Mouse (Mus musculus): Measurements from ENCODE around the gene Cab39. TPM values are rescaled to one million over a fixed set of nuclear protein-coding genes. Genes with fewer than 3 reads are reported as not detected.

Cab39 gene
- polyA plus RNA-seq, 1 experiment from 2014 or later = 11.4 TPM

DNA sequence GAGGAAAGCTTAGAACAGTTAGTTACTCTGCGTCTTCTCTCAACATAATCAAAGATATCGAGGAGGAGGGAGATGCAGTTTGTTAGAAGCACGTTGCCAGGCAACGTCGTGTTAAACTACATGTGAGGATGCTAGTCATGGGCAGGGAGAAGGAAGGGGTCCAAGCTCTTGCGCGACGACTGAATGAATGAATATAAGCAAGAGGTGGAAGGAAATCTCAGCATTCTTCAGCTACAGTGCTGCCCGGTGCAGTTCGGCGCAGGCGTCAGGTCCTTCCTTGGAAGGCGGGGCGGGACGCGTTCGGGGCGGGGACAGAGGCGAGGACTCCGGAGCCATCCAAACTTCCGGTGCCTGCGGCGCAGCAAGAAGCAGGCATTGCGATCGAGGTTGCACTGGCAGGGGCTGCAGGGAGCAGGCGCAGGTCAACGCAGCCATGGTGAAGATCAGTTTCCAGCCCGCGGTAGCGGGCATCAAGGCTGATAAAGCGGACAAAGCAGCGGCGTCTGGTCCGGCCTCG is 101.0 kb downstream of the Cab39 start, which contains the start of gene Itm2c:
Gene Itm2c (plus strand): TSS at position 51 of the 517 bp plus-strand sequence.
- ATAC-seq (ENCODE audit: low read depth) (peak; percentile 62), DNase-seq (peak; percentile 64)
- Histone ChIP-seq H3K4me2 (peak within 1 kb of the TSS; percentile 91), H3K27ac (peak within 1 kb of the TSS; percentile 55), H3K4me3 (replicated peaks) (peak within 1 kb of the TSS; percentile 76), H3K9me3 (replicated peaks) (no peaks in the 10 kb centered on the region), H3K27me3 (no peaks in the 10 kb centered on the region), H3K4me1 (replicated peaks) (peaks cover 51% of the 10 kb centered on the region), H3K36me3 (no peaks in the 10 kb centered on the region), H3K9ac (peak within 1 kb of the TSS; percentile 75)
- 2% methylated on average over 35 of the region's 35 CpGs for WGBS (ENCODE audit: insufficient replicate concordance)

DNA sequence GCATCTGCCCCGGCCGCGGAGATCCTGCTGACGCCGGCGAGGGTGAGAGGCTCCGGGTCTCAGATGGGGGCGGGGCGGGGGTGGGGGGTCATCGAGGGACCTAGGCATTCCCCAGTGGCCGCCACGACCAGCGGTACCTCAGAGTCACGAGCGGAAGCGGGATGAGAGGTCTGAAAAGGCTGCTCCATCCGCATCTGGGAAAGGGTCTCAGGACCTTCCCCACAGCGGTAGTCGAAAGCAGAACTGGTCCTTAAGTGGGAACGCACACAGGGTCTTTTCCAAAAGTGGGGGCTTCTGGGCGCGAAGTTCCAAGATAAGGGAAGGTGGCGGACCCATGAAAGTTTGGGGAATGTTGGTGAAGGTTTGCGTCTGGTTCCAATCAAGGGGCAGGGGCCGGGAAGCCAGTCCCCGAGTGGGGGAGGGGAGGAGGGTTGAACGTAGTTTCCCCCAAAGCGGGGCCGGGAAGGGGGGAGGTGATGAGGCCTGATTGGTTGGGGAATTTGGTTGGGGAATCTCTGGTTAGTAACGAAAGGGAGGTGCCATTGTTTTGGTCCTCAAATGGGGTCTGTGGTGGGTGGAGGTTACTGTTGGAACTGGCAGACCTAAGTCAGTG is 101.6 kb downstream of the Cab39 start:
- Histone ChIP-seq H3K4me2 (peak overlapping the region; percentile 91), H3K9me3 (replicated peaks) (no peaks in the 10 kb centered on the region), H3K27ac (peak overlapping the region; percentile 55), H3K4me1 (replicated peaks) (peaks cover 56% of the 10 kb centered on the region), H3K4me3 (replicated peaks) (peak overlapping the region; percentile 76), H3K27me3 (no peaks in the 10 kb centered on the region), H3K36me3 (no peaks in the 10 kb centered on the region), H3K9ac (peak overlapping the region; percentile 75)
- peak; percentile 5 for DNase-seq
- no peak for ATAC-seq (ENCODE audit: low read depth)
- 0% methylated on average over 30 of the region's 30 CpGs for WGBS (ENCODE audit: insufficient replicate concordance)

DNA sequence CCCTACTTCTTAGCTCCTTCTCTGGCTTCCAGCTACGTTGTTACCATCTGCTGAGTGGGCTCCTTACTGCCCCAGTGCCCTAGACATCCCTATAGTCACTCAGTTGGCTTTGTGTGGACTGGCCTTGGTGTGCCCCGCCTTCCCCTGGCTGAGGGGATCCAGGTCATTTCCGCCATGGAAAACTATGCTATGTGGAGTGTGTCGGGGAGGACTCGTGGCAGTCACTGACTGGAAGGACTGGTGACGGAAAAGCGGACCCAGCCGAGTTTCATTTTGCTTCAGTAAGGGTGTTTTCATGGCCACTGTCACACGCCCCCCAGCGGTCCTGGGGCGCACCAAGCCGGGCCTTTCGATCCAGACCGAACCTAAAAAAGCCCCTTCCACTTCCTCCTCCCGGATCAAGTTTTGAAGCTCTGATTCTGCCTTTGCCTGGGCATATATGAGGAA is 102.2 kb downstream of the Cab39 start:
- no peaks in the 10 kb centered on the region for H3K9me3 ChIP-seq (replicated peaks)
- H3K4me1 ChIP-seq (replicated peaks) = peaks cover 62% of the 10 kb centered on the region
- H3K27me3 ChIP-seq = no peaks in the 10 kb centered on the region

DNA sequence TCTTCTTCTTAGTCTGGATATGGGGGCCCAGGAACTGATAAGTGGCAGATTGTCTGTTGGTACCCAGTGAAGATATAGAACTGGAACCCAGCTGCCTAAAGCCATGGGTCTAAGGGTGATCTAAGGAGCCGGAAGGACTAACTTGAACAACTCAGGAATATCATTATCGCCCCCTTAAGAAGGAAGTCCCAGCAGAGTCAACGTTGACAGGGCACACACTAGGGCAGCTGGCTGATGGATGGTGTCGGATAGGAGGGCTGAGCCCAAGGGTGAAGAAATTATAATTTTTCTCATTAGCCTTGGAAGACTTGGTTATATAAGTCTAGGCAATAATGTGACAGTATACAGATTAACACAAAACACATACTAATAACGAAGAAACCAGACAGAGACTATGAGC is 102.9 kb downstream of the Cab39 start:
- Histone ChIP-seq H3K27ac (peak overlapping the region; percentile 55; the same call in 1 of the 2 replicates), H3K9ac (peak overlapping the region; percentile 75), H3K9me3 (replicated peaks) (no peaks in the 10 kb centered on the region), H3K27me3 (no peaks in the 10 kb centered on the region), H3K4me3 (replicated peaks) (peak overlapping the region; percentile 76), H3K36me3 (no peaks in the 10 kb centered on the region), H3K4me2 (peak overlapping the region; percentile 91), H3K4me1 (replicated peaks) (peaks cover 69% of the 10 kb centered on the region)
- DNase-seq (no peak), ATAC-seq (ENCODE audit: low read depth) (no peak)
- WGBS (ENCODE audit: insufficient replicate concordance) = 68% methylated on average over 5 of the region's 5 CpGs

More for the DNA sequence above, 102.2 kb downstream of the Cab39 start:
- H3K36me3 ChIP-seq = no peaks in the 10 kb centered on the region
- DNase-seq (peak; percentile 42), ATAC-seq (ENCODE audit: low read depth) (peak; percentile 60)
- H3K4me2 ChIP-seq = peak overlapping the region; percentile 91
- 2% methylated on average over 15 of the region's 15 CpGs for WGBS (ENCODE audit: insufficient replicate concordance)
- H3K27ac ChIP-seq = peak overlapping the region; percentile 55
- peak overlapping the region; percentile 75 for H3K9ac ChIP-seq
- peak overlapping the region; percentile 76 for H3K4me3 ChIP-seq (replicated peaks)

DNA sequence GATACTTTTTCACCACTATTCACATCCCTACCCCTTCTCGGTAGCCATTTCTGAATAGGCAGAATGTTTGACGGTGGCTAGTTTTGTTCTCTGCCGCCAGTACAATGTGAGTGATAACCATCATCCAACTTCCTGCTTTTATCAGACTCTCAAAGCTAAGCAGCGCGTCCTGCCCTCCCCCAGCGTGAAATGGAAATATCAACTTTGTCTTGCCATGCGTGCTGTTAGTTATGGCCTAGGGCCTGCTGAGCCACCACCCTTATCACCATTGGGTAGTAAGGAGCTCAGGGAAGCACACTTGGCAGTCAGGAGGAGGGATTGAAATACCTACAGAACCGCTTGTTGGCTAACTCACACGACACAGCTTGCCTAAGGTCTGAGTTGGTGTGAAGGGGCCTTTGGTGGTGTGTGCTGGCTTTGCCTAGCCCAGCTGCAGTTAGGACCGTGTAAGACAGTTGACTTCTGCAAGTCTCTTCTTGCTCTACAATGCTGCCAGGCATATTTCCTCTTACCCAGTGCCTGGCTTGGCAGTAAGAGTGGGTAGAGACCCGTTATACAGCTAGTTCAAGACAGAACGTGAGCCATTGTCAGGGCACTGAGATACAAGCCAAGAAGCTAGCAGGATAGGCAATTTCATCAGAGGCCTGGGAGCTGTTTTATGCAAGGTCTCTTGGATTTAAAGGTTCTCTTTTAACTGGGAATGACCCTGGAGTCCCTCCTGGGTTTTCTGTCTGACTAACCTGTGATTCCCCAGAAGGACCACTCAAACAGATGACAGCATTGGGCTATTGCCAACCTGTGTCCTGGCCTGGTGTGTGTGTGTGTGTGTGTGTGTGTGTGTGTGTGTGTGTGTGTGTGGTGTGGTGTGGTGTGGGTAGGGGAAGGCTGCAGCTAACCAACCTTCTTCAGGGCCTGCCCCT is 103.8 kb downstream of the Cab39 start:
- WGBS (ENCODE audit: insufficient replicate concordance) = 32% methylated on average over 12 of the region's 12 CpGs
- no peaks in the 10 kb centered on the region for H3K27me3 ChIP-seq
- no peaks in the 10 kb centered on the region for H3K9me3 ChIP-seq (replicated peaks)
- DNase-seq (peak; percentile 13), ATAC-seq (ENCODE audit: low read depth) (no peak)
- no peak overlapping the region for H3K4me3 ChIP-seq (replicated peaks)
- no peak overlapping the region for H3K9ac ChIP-seq
- peaks cover 78% of the 10 kb centered on the region for H3K4me1 ChIP-seq (replicated peaks)
- peak overlapping the region; percentile 91 for H3K4me2 ChIP-seq
- no peak overlapping the region; the same call in 1 of the 2 replicates for H3K27ac ChIP-seq
- H3K36me3 ChIP-seq = no peaks in the 10 kb centered on the region

DNA sequence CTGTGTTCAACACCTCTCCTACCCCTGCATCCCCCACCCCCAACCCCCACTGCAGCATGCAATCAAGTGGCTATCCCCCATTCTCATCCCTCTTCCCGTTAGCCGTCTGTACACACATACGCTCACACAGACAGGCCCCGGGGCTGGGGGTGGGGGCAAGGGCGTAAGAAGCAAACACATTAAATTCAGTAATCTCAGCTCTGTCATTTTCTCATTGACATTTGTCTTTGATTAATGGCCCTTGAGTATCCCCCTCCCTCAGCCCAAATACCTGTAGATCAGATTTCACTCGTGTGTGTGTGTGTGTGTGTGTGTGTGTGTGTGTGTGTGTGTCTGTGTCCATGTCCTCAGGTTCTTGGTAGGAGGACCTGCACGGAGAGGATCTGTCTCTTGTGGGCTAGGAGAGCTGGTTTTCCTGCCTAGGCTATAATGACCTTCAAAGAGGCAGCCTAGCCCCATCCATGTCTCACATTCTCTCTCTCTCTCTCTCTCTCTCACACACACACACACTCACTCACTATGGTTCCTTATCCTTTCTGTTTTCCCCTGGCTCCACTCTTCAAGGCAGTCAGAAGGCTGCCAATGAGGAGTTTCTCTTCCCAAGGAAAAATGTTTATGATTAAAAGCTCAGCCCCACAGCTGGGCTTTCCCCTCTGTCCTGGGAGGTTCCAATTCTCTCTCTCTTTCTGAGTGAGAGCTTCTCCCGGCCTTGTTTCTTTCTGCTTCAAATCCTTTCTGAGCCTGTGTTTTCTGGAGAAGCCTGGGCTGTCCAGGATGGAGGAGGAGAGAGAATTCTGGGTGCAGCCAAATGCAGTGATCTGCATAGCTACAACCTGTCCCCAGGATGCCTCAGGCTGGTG is 104.9 kb downstream of the Cab39 start:
- no peak overlapping the region; the same call in 1 of the 2 replicates for H3K27ac ChIP-seq
- H3K9ac ChIP-seq = no peak overlapping the region
- 67% methylated on average over 8 of the region's 8 CpGs for WGBS (ENCODE audit: insufficient replicate concordance)
- H3K9me3 ChIP-seq (replicated peaks) = no peaks in the 10 kb centered on the region
- H3K4me3 ChIP-seq (replicated peaks) = no peak overlapping the region
- H3K4me1 ChIP-seq (replicated peaks) = peaks cover 83% of the 10 kb centered on the region
- ATAC-seq (ENCODE audit: low read depth) (no peak), DNase-seq (no peak)
- no peak overlapping the region for H3K4me2 ChIP-seq
- no peaks in the 10 kb centered on the region for H3K27me3 ChIP-seq
- 0 out of 2 replicates have a peak, but pooled peaks cover under 1% of the 10 kb centered on the region for H3K36me3 ChIP-seq

DNA sequence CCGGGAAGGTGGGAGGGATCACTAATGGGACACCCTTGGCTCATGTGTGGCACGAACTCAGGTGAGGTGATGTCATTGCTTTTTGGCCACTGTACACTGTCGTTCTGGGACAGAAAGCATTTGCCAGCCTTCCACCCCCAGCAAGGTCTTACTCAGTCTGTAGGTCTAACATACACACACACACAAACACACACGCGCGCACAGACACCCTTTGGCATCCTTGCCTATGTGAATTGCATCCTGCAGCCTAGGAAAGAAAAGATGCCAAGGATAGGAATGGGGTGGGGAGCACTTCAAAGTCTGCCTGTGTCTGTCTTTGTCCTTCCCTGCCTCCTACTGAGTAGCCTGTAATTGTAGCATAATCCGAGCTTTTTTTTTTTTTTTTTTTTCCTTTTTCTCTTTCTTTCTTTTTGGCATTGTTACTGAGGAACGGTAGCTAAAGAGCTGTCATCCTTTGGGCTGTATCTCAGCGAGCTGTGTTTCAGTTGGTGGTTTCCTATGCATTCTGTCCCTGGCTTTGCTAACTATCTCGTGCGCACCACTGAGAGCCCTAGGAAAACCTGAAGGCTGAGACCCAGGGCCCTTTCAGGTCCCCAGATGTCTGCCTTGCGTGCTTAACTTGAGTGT is 105.6 kb downstream of the Cab39 start:
- H3K27me3 ChIP-seq = no peaks in the 10 kb centered on the region
- DNase-seq = no peak
- H3K4me3 ChIP-seq (replicated peaks) = no peak overlapping the region
- no peaks in the 10 kb centered on the region for H3K9me3 ChIP-seq (replicated peaks)
- no peak overlapping the region for H3K4me2 ChIP-seq
- no peak overlapping the region for H3K9ac ChIP-seq
- H3K4me1 ChIP-seq (replicated peaks) = peaks cover 82% of the 10 kb centered on the region
- WGBS (ENCODE audit: insufficient replicate concordance) = 51% methylated on average over 12 of the region's 12 CpGs
- ATAC-seq (ENCODE audit: low read depth) = no peak
- H3K36me3 ChIP-seq = peaks cover 4% of the 10 kb centered on the region; the same call in 1 of the 2 replicates
- no peak overlapping the region for H3K27ac ChIP-seq

DNA sequence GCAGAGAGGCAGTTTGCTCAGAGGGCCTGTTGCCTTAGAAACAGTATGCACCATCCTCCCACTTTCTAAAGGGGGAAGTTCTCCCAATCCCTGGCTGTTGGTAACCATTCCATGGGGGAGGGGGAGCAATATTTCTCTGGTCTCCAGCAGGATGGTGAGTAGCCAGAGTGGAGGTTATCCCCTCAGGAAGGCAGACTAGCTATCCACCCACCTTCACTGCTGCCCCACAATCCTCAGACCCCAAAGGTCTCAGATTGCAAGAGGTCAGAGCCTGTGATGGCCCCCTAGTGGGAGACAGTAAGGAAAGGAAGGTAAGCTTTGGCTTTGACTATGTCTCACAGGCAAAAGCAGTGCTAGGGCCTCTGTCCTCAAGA is 106.1 kb downstream of the Cab39 start:
- Histone ChIP-seq H3K4me3 (replicated peaks) (no peak overlapping the region), H3K4me1 (replicated peaks) (peaks cover 78% of the 10 kb centered on the region), H3K4me2 (no peak overlapping the region), H3K9ac (no peak overlapping the region), H3K27me3 (no peaks in the 10 kb centered on the region), H3K36me3 (peaks cover 8% of the 10 kb centered on the region; the same call in 1 of the 2 replicates), H3K27ac (no peak overlapping the region), H3K9me3 (replicated peaks) (no peaks in the 10 kb centered on the region)
- ATAC-seq (ENCODE audit: low read depth) (no peak), DNase-seq (no peak)

DNA sequence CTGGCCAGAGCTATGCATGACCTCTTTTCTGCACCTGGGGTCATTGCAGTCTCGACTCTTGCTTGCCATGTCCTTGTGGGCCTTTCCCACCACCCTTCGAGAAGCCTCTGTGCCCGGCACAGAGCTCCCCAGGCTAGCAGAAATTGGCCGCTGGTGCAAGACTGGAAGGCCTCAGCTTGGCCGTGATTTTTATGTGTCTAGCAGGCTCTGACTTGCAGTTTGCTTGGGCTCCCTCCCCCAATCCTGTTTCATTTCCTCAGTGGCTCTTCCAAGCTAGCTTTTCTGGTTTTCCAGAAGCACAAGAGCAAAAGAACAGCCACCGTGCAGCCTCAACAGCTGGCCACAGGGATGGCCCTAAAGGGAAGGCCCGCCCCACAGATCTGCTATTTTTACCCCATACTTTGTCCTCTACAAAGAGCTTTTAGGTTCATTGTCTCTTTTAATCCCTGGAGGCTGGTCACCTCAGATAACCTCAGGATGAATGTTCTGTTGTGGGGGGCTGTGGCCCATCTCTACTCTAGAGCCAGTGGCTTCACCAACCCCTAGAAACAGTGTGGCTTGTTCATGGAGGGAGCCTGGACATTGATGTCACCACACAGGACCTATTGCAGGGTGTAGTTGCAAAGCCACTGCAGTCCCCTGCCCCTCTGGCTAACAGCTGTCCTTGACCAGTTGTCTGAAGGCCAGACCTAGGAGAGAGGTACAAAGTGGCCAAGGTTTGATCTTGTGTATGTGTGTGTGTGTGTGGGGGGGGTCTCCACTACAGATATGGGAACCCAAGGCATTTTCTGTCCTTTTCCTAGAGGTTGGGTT is 107.5 kb downstream of the Cab39 start:
- no peak overlapping the region for H3K27ac ChIP-seq
- peaks cover 20% of the 10 kb centered on the region for H3K36me3 ChIP-seq
- H3K4me2 ChIP-seq = no peak overlapping the region
- WGBS (ENCODE audit: insufficient replicate concordance) = 57% methylated on average over 7 of the region's 7 CpGs
- no peak overlapping the region for H3K9ac ChIP-seq
- H3K4me3 ChIP-seq (replicated peaks) = no peak overlapping the region
- peaks cover 67% of the 10 kb centered on the region for H3K4me1 ChIP-seq (replicated peaks)
- no peak for ATAC-seq (ENCODE audit: low read depth)
- DNase-seq = no peak
- H3K27me3 ChIP-seq = no peaks in the 10 kb centered on the region
- H3K9me3 ChIP-seq (replicated peaks) = no peaks in the 10 kb centered on the region
